Mouse (Mus musculus): ENCODE measurements around the gene Mag. TPM values are rescaled to one million over a fixed set of nuclear protein-coding genes. Genes with fewer than 3 reads are reported as not detected.

The Mag gene
- 0.58 and 0.81 TPM in 2 replicates for polyA plus RNA-seq (2015; fragmentation: Nextera tagmentation; extraction: Ambion mirVana)

DNA sequence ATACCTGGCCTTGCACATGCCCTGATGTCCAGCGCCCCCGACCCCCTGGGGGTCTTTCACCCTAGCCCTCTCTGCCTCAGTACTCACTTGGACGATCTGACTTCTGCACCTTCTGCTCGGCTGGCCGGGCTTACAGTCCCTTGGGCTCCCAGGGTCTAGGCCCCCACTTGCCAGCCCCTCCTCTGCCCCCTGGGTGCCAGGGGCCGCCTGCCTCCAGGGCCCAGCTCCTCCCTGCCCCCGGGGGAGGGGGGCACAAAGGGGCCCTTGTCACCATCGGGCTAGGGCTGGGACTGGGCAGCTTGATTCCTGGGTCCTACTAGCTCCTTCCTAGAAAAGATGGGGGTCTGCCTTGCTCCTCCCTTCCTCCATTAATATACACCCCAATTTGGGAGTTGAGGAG, at the start of gene Mag:
Gene Mag, minus strand, starts transcription at position 142 of the 400 bp plus-strand sequence.

DNA sequence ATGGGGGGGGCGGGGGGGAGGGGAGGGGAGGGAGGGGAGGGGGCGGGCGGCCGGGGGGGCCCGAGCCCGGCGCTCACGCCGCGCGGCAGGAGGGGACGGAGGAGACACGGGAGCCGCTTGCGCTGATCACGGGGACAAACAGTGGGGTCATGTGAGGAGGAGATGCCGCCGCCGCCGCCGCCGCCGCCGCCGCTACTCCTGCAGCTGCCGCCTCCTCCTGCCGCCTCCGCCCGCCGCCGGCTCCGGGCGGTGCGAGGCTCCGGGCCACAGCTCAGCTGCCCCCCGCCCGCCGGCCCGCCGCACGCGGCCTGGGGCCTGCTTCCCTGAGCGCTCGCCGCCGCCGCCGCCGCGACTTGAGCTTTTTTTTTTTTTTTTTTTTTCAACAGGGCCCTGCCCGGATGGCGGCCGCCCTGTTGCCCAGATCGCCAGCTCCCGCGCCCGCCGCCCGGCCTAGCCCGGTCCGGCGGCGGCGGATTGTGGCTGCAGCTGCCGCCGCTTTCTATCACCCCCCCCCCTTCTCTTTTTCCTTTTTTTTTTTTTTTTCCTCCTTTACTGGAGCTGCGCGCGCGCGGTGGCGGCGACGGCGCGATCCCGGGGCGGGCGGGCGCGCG, 42.2 kb upstream of the Mag start, which contains the start of gene Usf2:
Gene Usf2, minus strand, starts transcription at position 48 of the 611 bp plus-strand sequence.

DNA sequence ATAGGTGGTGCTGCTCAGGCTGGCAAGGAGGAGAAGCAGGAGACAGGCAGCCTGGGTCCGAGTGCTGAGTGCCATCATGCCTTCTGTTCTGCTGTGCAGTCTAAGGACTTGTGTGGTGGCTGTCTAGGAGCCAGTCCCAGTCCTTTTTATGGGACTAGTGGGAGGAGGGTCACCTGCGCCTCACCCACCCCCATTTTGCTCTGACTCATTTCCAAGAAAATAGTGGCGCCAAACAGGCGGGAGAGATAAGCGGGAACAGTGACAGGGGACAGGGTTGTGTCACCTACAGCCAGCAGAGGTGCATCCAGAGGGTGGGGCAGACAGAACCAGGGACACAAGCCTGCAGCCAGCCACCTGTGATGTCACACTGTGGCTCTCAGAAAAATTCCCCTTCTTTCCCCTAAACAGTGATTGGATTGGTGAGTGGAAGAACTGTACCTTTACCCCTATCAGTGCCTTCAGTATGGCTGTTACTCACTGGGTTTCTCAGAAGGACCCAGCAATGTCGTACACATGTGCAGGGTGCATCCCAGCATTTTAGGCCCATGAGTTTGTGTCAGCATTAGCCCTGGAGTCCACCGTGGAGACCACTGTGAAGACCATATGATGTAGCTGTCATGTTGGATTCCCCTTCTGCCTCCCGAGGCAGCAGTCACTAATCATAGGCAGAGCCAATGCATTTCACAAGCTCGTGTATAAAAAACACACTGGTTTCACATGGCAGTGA, 29.4 kb upstream of the Mag start, which contains the start of gene Hamp:
Gene Hamp, minus strand, starts transcription at position 124 of the 727 bp plus-strand sequence.

DNA sequence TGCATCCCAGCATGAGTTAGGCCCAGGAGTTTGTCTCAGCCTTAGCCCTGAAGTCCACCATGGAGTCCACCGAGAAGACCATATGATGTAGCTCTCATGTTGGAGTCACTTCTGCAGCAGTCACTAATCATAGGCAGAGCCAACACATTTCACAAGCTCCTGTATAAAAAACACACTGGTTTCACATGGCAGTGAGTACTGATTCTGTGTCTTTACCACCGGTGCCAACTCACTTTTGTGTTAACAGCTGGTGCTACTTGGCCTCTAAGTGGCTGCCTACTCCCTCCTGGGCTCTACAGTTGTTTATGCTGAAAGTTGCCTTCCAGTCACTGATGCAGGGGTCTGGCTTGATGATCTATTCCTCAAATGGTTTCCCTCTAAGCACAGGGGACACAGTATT, 9.9 kb upstream of the Mag start, which contains the start of gene Hamp2:
Gene Hamp2, minus strand, starts transcription at position 101 of the 400 bp plus-strand sequence.

DNA sequence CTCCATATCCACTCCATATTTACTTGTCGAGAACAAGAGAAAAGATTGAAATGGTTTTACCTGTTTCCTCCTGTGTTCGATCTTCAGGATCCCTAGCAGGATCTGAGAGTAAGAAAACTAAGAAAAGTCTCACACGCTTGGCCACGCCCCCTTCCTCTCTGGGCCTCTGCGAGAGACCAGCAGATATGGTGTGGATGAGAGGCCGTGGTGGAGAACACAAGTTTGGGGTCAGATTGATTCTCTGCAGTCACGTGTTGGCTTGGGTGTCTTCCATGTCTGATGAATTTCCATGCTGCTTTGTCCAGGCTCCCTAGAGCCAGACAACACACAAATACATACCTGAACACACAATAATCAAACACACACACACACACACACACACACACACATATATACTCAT, 34.5 kb downstream of the Mag start, which contains the start of gene Cd22:
Gene Cd22, minus strand, starts transcription at position 167 of the 400 bp plus-strand sequence.

DNA sequence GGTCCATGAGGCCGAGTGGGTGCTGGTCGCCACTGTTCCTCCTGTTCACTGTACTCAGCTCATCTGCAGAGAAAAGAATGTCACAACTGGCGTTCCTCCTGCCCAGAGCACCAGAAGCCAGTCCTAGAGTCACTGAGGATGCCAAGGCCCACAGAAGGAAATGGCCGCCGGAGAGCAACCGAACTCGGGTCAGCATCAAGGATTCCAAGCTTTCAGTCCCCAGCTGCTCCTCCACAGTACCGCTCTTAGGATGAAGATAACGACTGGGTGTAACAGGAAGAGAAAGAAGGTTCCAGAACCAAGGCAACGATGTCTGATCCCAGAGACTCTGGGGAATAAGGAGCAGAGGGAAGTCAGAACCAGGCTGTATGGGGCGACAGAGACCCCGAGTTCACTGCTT, 53.2 kb downstream of the Mag start, which contains the start of gene Ffar1:
Gene Ffar1, minus strand, starts transcription at position 101 of the 400 bp plus-strand sequence.

DNA sequence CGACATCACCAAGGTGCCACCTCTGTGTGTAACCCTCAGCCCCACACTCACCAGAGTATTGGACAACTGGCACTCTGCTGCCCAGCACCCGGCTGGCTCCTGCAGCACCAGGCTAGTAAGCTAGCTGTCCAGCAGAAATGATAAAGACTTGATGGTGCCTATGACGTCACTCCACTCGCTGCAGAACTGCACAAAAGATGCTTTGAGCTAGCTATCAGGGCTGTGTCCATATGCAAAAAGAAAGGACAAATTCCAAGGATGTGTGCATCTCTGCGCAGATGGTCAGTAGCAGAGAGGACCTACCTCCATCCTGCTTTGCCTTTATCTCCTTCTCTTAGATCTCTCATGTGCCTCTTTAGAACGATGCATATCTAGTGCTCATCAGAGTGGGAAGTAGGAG, 58.6 kb downstream of the Mag start, which contains the start of gene Ffar3:
Gene Ffar3, minus strand, starts transcription at position 101 of the 400 bp plus-strand sequence.

Other genes starting within 250 kb of the Mag start
- gene Haus5, start 249.9 kb downstream of the Mag start, polyA plus RNA-seq (2015; fragmentation: Nextera tagmentation; extraction: Ambion mirVana), result 41.0 and 45.0 TPM in 2 replicates
- not detected in 2 replicates for gene Pmis2, start 243.3 kb downstream of the Mag start, polyA plus RNA-seq (2015; fragmentation: Nextera tagmentation; extraction: Ambion mirVana)
- gene 2200002J24Rik, start 215.9 kb downstream of the Mag start, polyA plus RNA-seq (2015; fragmentation: Nextera tagmentation; extraction: Ambion mirVana), result 0.49 and 1.6 TPM in 2 replicates
- gene Atp4a, start 202.7 kb downstream of the Mag start, polyA plus RNA-seq (2015; fragmentation: Nextera tagmentation; extraction: Ambion mirVana), result 1.3 and 1.6 TPM in 2 replicates
- 128 and 142 TPM in 2 replicates for gene Tmem147, start 185.3 kb downstream of the Mag start, polyA plus RNA-seq (2015; fragmentation: Nextera tagmentation; extraction: Ambion mirVana)
- 0.25 and 0.27 TPM in 2 replicates for gene Gapdhs, start 171.2 kb downstream of the Mag start, polyA plus RNA-seq (2015; fragmentation: Nextera tagmentation; extraction: Ambion mirVana)
- 2.2 and 4.9 TPM in 2 replicates for gene Sbsn, start 163.4 kb downstream of the Mag start, polyA plus RNA-seq (2015; fragmentation: Nextera tagmentation; extraction: Ambion mirVana)
- gene Dmkn, start 151.1 kb downstream of the Mag start, polyA plus RNA-seq (2015; fragmentation: Nextera tagmentation; extraction: Ambion mirVana), result 25.5 and 26.9 TPM in 2 replicates
- gene Krtdap, start 127.0 kb downstream of the Mag start, polyA plus RNA-seq (2015; fragmentation: Nextera tagmentation; extraction: Ambion mirVana), result 1.9 and 2.6 TPM in 2 replicates
- 1.7 and 2.7 TPM in 2 replicates for gene Ffar2, start 91.1 kb downstream of the Mag start, polyA plus RNA-seq (2015; fragmentation: Nextera tagmentation; extraction: Ambion mirVana)
- not detected in 2 replicates for gene Ffar3, start 58.7 kb downstream of the Mag start, polyA plus RNA-seq (2015; fragmentation: Nextera tagmentation; extraction: Ambion mirVana)
- gene Ffar1, start 53.3 kb downstream of the Mag start, polyA plus RNA-seq (2015; fragmentation: Nextera tagmentation; extraction: Ambion mirVana), result 0.18 and 0.27 TPM in 2 replicates
- 3.1 and 3.2 TPM in 2 replicates for gene Cd22, start 34.5 kb downstream of the Mag start, polyA plus RNA-seq (2015; fragmentation: Nextera tagmentation; extraction: Ambion mirVana)
- gene Hamp2, start 9.8 kb upstream of the Mag start, polyA plus RNA-seq (2015; fragmentation: Nextera tagmentation; extraction: Ambion mirVana), result not detected in 2 replicates
- not detected in 2 replicates for gene Hamp, start 29.2 kb upstream of the Mag start, polyA plus RNA-seq (2015; fragmentation: Nextera tagmentation; extraction: Ambion mirVana)
- 17.9 and 18.0 TPM in 2 replicates for gene Usf2, start 41.9 kb upstream of the Mag start, polyA plus RNA-seq (2015; fragmentation: Nextera tagmentation; extraction: Ambion mirVana)
- gene Lsr, start 58.6 kb upstream of the Mag start, polyA plus RNA-seq (2015; fragmentation: Nextera tagmentation; extraction: Ambion mirVana), result 3.7 and 4.4 TPM in 2 replicates
- 0.67 and 0.72 TPM in 2 replicates for gene Fam187b, start 58.9 kb upstream of the Mag start, polyA plus RNA-seq (2015; fragmentation: Nextera tagmentation; extraction: Ambion mirVana)
- 98.3 and 112 TPM in 2 replicates for gene Fxyd5, start 127.6 kb upstream of the Mag start, polyA plus RNA-seq (2015; fragmentation: Nextera tagmentation; extraction: Ambion mirVana)
- 0.33 TPM in 1 of 2 replicates, not detected in the other for gene Fxyd7, start 136.6 kb upstream of the Mag start, polyA plus RNA-seq (2015; fragmentation: Nextera tagmentation; extraction: Ambion mirVana)
- gene Fxyd1, start 142.3 kb upstream of the Mag start, polyA plus RNA-seq (2015; fragmentation: Nextera tagmentation; extraction: Ambion mirVana), result 41.4 and 53.4 TPM in 2 replicates
- gene Lgi4, start 144.5 kb upstream of the Mag start, polyA plus RNA-seq (2015; fragmentation: Nextera tagmentation; extraction: Ambion mirVana), result 0.32 TPM in 1 of 2 replicates, not detected in the other
- gene Fxyd3, start 161.8 kb upstream of the Mag start, polyA plus RNA-seq (2015; fragmentation: Nextera tagmentation; extraction: Ambion mirVana), result 23.8 and 24.8 TPM in 2 replicates
- 14.4 and 18.3 TPM in 2 replicates for gene Hpn, start 200.4 kb upstream of the Mag start, polyA plus RNA-seq (2015; fragmentation: Nextera tagmentation; extraction: Ambion mirVana)
- gene Scn1b, start 212.1 kb upstream of the Mag start, polyA plus RNA-seq (2015; fragmentation: Nextera tagmentation; extraction: Ambion mirVana), result 3.4 and 4.9 TPM in 2 replicates
- 22.1 and 28.0 TPM in 2 replicates for gene Gramd1a, start 241.0 kb upstream of the Mag start, polyA plus RNA-seq (2015; fragmentation: Nextera tagmentation; extraction: Ambion mirVana)

Data from spleen, postnatal 0 days (tissue).